Mouse (Mus musculus): ENCODE results near the gene Fzr1. TPM values are rescaled to one million over a fixed set of nuclear protein-coding genes. Genes with fewer than 3 reads are reported as not detected.

Fzr1 gene
- polyA plus RNA-seq, 1 experiment from 2014 or later, result 92.1 TPM

DNA sequence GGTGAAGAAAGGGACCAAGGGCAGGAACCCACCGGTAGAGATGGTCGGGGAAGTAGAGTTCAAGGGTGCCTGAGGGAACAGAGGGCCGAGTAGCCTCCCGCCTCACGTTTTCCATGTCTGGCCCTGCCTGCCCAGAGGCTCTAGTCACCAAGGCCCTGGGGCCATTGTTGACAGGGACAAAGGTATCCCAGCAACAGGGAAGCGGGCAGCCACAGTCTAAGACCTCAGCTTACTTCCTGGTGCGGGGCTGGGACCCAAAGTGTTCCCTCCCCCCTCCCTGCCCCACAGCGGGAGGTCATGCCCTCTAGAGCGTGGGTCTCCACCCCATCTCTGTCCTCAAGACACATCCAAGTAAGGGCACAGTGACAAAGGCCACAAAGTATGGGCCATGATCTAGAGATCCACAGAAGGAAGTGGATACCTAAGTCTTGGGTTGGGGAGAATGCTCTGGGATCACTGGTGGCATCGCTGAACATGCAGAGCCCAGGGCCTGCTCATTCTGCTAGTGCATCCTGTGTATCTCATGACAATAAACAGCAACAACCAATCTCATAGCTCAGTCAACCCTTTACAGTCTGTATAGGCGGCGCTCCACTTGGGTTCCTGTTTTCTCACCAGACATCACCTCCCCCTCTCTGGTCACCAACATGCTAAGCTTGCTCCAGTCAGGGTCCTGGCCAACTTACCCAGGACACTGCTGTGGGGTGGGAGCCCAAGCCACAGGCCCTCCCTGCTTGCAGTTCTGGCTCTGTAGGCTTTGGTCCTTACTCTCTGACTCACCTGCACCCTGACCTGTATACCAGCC is 12.4 kb downstream of the Fzr1 start, which contains the start of gene 4930404N11Rik:
Gene 4930404N11Rik (minus strand): TSS at position 145 of the 805 bp plus-strand sequence.
- H3K36me3 ChIP-seq (replicated peaks; ENCODE audit: control insufficient read depth, insufficient read depth, low read depth, low read length), result peaks cover 21% of the 10 kb centered on the region
- peak within 1 kb of the TSS; percentile 26 for H3K4me3 ChIP-seq (ENCODE audit: low read depth, low read length)
- ATAC-seq (replicated peaks; ENCODE audit: insufficient number of reproducible peaks, low FRiP score, low TSS enrichment, low read depth) (peak; percentile 19; the same call in 1 of the 2 replicates), DNase-seq (ENCODE audit: low spot score) (peak; percentile 40)
- peaks cover 20% of the 10 kb centered on the region for H3K27me3 ChIP-seq (ENCODE audit: control insufficient read depth, insufficient read depth, low read length)
- H3K9ac ChIP-seq (replicated peaks; ENCODE audit: low read length), result 0 out of 2 replicates have a peak within 1 kb of the TSS, but pooled peaks have one; percentile 29
- peak within 1 kb of the TSS; percentile 29 for H3K4me2 ChIP-seq (ENCODE audit: low read depth, low read length)
- no peak within 1 kb of the TSS for H3K27ac ChIP-seq (replicated peaks; ENCODE audit: low read depth, low read length)
- no peaks in the 10 kb centered on the region for H3K9me3 ChIP-seq (replicated peaks; ENCODE audit: control insufficient read depth, low read length)
- peaks cover 11% of the 10 kb centered on the region for H3K4me1 ChIP-seq (ENCODE audit: control insufficient read depth, insufficient read depth, low read length)
- WGBS, result 28% methylated on average over 12 of the region's 12 CpGs

DNA sequence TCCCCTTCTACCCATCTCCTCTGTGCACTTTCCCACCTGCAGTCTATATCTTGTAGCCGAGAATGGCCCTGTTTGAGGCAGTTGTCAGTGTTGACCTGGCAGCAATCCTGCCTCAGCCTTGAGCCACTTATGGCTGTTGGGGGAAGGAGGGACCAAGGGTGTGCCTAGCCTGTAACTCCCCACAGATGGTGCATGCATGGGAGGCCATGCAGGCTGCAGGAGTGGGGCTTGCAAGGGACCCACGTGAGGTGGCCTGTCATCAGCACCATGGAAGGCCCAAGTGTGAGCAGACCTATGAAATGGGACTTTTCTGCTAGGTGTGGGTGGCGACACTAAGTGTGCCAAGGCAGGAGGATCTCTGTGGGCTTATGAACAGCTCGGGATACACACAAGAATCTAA is 13.2 kb downstream of the Fzr1 start:
- H3K27me3 ChIP-seq (ENCODE audit: control insufficient read depth, insufficient read depth, low read length), result peaks cover 20% of the 10 kb centered on the region
- ATAC-seq (replicated peaks; ENCODE audit: insufficient number of reproducible peaks, low FRiP score, low TSS enrichment, low read depth) (no peak), DNase-seq (ENCODE audit: low spot score) (peak; percentile 31)
- no peak overlapping the region for H3K9ac ChIP-seq (replicated peaks; ENCODE audit: low read length)
- H3K27ac ChIP-seq (replicated peaks; ENCODE audit: low read depth, low read length), result no peak overlapping the region
- H3K4me2 ChIP-seq (ENCODE audit: low read depth, low read length), result no peak overlapping the region; the same call in 1 of the 2 replicates
- peaks cover 11% of the 10 kb centered on the region for H3K4me1 ChIP-seq (ENCODE audit: control insufficient read depth, insufficient read depth, low read length)
- 35% methylated on average over 4 of the region's 4 CpGs for WGBS
- H3K9me3 ChIP-seq (replicated peaks; ENCODE audit: control insufficient read depth, low read length), result no peaks in the 10 kb centered on the region
- peaks cover 16% of the 10 kb centered on the region for H3K36me3 ChIP-seq (replicated peaks; ENCODE audit: control insufficient read depth, insufficient read depth, low read depth, low read length)
- no peak overlapping the region; the same call in 1 of the 2 replicates for H3K4me3 ChIP-seq (ENCODE audit: low read depth, low read length)

DNA sequence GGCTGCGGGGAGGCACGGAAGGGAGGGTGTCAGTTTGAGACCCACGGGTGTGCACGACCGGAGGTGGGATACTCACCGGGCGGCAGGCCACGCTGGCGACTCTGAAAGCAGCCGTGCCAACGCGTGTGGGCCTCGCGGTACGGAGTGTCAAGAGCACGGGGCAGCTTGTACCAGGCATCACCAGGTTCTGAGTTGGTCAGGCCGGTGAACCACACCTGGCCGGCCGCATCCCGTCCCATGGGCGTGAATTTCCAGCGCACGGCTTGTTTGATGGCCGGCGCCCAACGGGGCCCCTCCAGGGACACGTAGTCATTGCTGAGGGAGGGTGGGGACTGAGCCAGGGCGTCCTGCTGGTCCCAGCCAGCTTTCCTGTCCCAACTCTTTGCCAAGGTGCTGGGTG is 13.7 kb downstream of the Fzr1 start:
- no peak overlapping the region for H3K27ac ChIP-seq (replicated peaks; ENCODE audit: low read depth, low read length)
- WGBS, result 9% methylated on average over 28 of the region's 28 CpGs
- DNase-seq (ENCODE audit: low spot score), result peak; percentile 11
- peak overlapping the region; percentile 29 for H3K4me2 ChIP-seq (ENCODE audit: low read depth, low read length)
- H3K4me3 ChIP-seq (ENCODE audit: low read depth, low read length), result peak overlapping the region; percentile 26
- H3K9me3 ChIP-seq (replicated peaks; ENCODE audit: control insufficient read depth, low read length), result no peaks in the 10 kb centered on the region
- 0 out of 2 replicates have a peak overlapping the region, but pooled peaks have one; percentile 29 for H3K9ac ChIP-seq (replicated peaks; ENCODE audit: low read length)
- ATAC-seq (replicated peaks; ENCODE audit: insufficient number of reproducible peaks, low FRiP score, low TSS enrichment, low read depth), result no peak
- H3K27me3 ChIP-seq (ENCODE audit: control insufficient read depth, insufficient read depth, low read length), result peaks cover 20% of the 10 kb centered on the region
- peaks cover 16% of the 10 kb centered on the region for H3K36me3 ChIP-seq (replicated peaks; ENCODE audit: control insufficient read depth, insufficient read depth, low read depth, low read length)
- peaks cover 11% of the 10 kb centered on the region for H3K4me1 ChIP-seq (ENCODE audit: control insufficient read depth, insufficient read depth, low read length)

DNA sequence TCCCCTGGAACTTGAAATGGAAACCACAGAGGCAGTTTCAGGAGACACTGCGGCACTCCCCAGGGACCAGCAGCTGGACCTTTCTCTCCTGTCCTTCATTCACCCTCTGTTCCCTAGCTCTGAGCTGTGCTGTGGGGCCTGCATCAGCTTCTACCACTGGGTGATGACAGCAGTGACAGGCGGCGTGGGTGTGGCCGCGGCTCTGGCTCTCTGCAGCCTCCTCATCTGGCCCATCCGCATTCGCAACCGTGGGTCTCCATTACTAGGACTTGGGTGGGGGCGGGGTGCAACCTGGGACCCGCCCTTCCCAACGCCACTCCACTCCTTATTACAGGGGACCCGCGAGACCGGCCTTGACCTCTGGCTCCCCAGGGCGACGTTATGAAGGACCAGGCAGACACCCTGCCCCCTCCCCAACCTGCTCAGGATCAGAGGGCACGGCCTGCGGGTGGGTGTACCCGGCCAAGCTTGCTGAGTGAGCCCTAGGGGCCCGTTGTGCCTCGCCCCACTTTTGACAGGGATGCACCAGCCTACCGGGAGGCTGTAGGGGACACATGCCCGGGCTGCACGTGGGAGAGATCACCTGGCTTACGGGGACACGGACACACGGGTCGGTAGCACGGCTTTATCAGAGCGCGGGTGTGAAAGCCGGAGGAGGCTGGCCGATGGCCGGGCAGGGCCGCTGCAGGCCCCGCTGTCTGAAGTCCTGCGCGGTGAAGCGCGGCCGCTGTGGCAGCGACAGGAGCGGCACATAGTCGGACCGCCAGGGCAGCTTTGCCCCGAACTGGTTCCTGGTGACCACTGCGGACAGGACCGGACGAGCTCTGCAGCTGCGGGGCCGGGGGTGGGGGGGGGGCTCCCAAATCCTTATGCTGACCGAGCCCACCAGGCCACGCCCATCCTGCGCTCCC is 14.6 kb downstream of the Fzr1 start:
- Histone ChIP-seq H3K4me1 (ENCODE audit: control insufficient read depth, insufficient read depth, low read length) (peaks cover 11% of the 10 kb centered on the region), H3K36me3 (replicated peaks; ENCODE audit: control insufficient read depth, insufficient read depth, low read depth, low read length) (peaks cover 11% of the 10 kb centered on the region), H3K9me3 (replicated peaks; ENCODE audit: control insufficient read depth, low read length) (no peaks in the 10 kb centered on the region), H3K27me3 (ENCODE audit: control insufficient read depth, insufficient read depth, low read length) (peaks cover 20% of the 10 kb centered on the region), H3K27ac (replicated peaks; ENCODE audit: low read depth, low read length) (no peak overlapping the region), H3K4me3 (ENCODE audit: low read depth, low read length) (peak overlapping the region; percentile 26), H3K9ac (replicated peaks; ENCODE audit: low read length) (peak overlapping the region; percentile 39), H3K4me2 (ENCODE audit: low read depth, low read length) (peak overlapping the region; percentile 59)
- WGBS, result 9% methylated on average over 51 of the region's 54 CpGs
- DNase-seq (ENCODE audit: low spot score) (peak; percentile 14), ATAC-seq (replicated peaks; ENCODE audit: insufficient number of reproducible peaks, low FRiP score, low TSS enrichment, low read depth) (no peak)

DNA sequence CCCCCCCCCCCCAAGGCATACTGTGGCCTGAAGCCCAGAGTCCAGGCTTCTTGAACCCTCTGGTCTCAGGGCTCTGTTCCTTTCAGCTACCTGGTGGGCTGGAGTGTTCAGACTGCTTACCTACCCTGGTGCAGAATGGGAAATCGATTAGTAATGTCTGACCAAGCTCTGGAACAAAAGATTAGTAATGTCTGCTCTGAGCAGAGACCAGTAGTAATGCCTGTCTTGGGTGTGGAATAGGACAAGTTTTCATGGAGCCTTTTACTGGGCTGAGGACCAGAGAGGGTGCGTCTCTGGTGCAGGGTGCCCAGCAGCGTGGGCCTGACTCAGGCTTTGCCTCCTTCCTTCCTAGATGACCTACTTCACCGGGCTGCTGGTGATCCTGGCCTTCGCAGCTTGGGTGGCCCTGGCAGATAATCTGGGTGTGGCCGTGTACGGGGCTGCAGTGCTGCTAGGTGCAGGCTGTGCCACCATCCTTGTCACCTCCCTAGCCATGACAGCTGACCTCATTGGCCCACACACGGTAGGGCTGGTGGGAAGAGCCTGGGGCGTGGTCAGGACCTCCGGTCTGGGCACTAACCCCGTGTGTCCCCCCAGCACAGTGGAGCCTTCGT is 15.9 kb downstream of the Fzr1 start:
- Histone ChIP-seq H3K4me3 (ENCODE audit: low read depth, low read length) (no peak overlapping the region), H3K36me3 (replicated peaks; ENCODE audit: control insufficient read depth, insufficient read depth, low read depth, low read length) (no peaks in the 10 kb centered on the region; the same call in 1 of the 2 replicates), H3K4me1 (ENCODE audit: control insufficient read depth, insufficient read depth, low read length) (peaks cover 11% of the 10 kb centered on the region), H3K27ac (replicated peaks; ENCODE audit: low read depth, low read length) (no peak overlapping the region), H3K4me2 (ENCODE audit: low read depth, low read length) (peak overlapping the region; percentile 7; the same call in 1 of the 2 replicates), H3K9me3 (replicated peaks; ENCODE audit: control insufficient read depth, low read length) (no peaks in the 10 kb centered on the region), H3K9ac (replicated peaks; ENCODE audit: low read length) (no peak overlapping the region; the same call in 1 of the 2 replicates), H3K27me3 (ENCODE audit: control insufficient read depth, insufficient read depth, low read length) (peaks cover 20% of the 10 kb centered on the region)
- ATAC-seq (replicated peaks; ENCODE audit: insufficient number of reproducible peaks, low FRiP score, low TSS enrichment, low read depth), result no peak
- WGBS, result 75% methylated on average over 12 of the region's 12 CpGs
- peak; percentile 20 for DNase-seq (ENCODE audit: low spot score)

DNA sequence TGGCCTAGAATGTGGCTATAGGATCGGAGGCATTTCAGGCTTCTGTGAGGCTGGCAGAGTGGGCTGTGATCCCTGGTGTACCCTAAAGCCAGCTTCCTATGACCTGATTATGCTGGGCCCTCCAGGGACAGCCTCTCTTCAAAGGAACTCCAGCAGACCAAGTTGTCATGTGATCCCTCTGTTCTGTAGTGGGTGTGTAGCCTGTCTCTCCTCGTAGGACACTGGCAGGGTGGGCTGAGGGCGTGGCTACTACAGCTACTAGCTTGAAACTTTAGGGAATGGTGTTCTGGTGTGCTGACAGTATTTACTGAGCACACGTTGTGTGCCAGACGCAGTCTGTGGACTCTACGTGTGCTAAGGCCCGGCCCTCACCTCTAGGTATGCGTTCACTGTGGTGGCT is 17.6 kb downstream of the Fzr1 start:
- ATAC-seq (replicated peaks; ENCODE audit: insufficient number of reproducible peaks, low FRiP score, low TSS enrichment, low read depth), result no peak
- no peak overlapping the region for H3K4me2 ChIP-seq (ENCODE audit: low read depth, low read length)
- H3K9me3 ChIP-seq (replicated peaks; ENCODE audit: control insufficient read depth, low read length), result no peaks in the 10 kb centered on the region
- peaks cover 20% of the 10 kb centered on the region for H3K27me3 ChIP-seq (ENCODE audit: control insufficient read depth, insufficient read depth, low read length)
- 73% methylated on average over 8 of the region's 8 CpGs for WGBS
- no peaks in the 10 kb centered on the region; the same call in 1 of the 2 replicates for H3K36me3 ChIP-seq (replicated peaks; ENCODE audit: control insufficient read depth, insufficient read depth, low read depth, low read length)
- H3K4me1 ChIP-seq (ENCODE audit: control insufficient read depth, insufficient read depth, low read length), result peaks cover 11% of the 10 kb centered on the region
- DNase-seq (ENCODE audit: low spot score), result no peak
- H3K27ac ChIP-seq (replicated peaks; ENCODE audit: low read depth, low read length), result 0 out of 2 replicates have a peak overlapping the region, but pooled peaks have one; percentile 35
- H3K4me3 ChIP-seq (ENCODE audit: low read depth, low read length), result no peak overlapping the region
- H3K9ac ChIP-seq (replicated peaks; ENCODE audit: low read length), result no peak overlapping the region

DNA sequence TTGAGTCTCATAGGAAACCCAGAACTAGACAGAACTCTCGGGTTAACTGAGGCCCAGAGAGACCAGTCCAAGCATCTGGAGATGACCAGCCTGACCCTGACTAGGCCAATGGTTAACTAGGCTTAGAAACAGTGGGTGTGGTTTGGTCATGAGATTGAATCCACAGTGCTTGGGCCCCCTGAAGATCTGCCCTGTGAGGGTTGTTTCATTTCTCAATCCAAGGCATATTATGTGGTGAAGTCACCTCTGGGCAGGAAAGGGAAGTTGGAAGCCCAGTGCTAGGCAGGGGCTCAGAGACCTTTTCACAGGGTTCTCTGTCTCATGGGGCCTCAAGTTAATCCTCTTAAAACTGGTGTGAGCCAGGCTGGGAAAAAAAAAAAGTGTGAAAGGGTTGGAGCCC is 19.5 kb downstream of the Fzr1 start:
- WGBS, result 64% methylated on average over 1 of the region's 1 CpGs
- no peak for DNase-seq (ENCODE audit: low spot score)
- H3K36me3 ChIP-seq (replicated peaks; ENCODE audit: control insufficient read depth, insufficient read depth, low read depth, low read length), result no peaks in the 10 kb centered on the region; the same call in 1 of the 2 replicates
- peaks cover 4% of the 10 kb centered on the region; the same call in 1 of the 2 replicates for H3K4me1 ChIP-seq (ENCODE audit: control insufficient read depth, insufficient read depth, low read length)
- H3K27ac ChIP-seq (replicated peaks; ENCODE audit: low read depth, low read length), result no peak overlapping the region
- no peak for ATAC-seq (replicated peaks; ENCODE audit: insufficient number of reproducible peaks, low FRiP score, low TSS enrichment, low read depth)
- peaks cover 10% of the 10 kb centered on the region for H3K27me3 ChIP-seq (ENCODE audit: control insufficient read depth, insufficient read depth, low read length)
- no peak overlapping the region for H3K4me3 ChIP-seq (ENCODE audit: low read depth, low read length)
- no peaks in the 10 kb centered on the region for H3K9me3 ChIP-seq (replicated peaks; ENCODE audit: control insufficient read depth, low read length)
- H3K4me2 ChIP-seq (ENCODE audit: low read depth, low read length), result no peak overlapping the region
- no peak overlapping the region for H3K9ac ChIP-seq (replicated peaks; ENCODE audit: low read length)

All from embryonic facial prominence, embryonic 11.5 days (tissue).